Mouse (Mus musculus) monocyte, adult 5-6 weeks (primary cell): ENCODE data around the gene Nhsl1. TPM values are rescaled to one million over a fixed set of nuclear protein-coding genes. Genes with fewer than 3 reads are reported as not detected.

ENCODE experiments used
- ATAC-seq: fragments of 153-309, 156-312 bp; replicated peaks from 2 replicates; pipeline ENCODE4 v1.8.0; 2017; ENCODE audit warnings: mild to moderate bottlenecking; ENCODE audit not compliant: low TSS enrichment, insufficient number of reproducible peaks, severe bottlenecking, poor library complexity, low FRiP score
- total RNA-seq: library from RNA; stranded (forward); fragments of 200-1000, 200-491, 200-594 nt; gene quantifications from 3 replicates; pipeline ENCODE4 v1.2.3, GENCODE M21; 2017

The Nhsl1 gene
- total RNA-seq, 1 experiment from 2014 or later, result 0.29 TPM

- ATAC-seq, result no peak
Measured at GRCm38 (mm10) chr10:18501997-18502396, 183.2 kb downstream of the Nhsl1 start.

GRCm38 (mm10) chr10:18505690-18506089 is 186.9 kb downstream of the Nhsl1 start:
- no peak for ATAC-seq

GRCm38 (mm10) chr10:18506501-18506946 is 187.7 kb downstream of the Nhsl1 start:
- no peak for ATAC-seq

- ATAC-seq, result no peak
Measured at GRCm38 (mm10) chr10:18507869-18508473, 189.2 kb downstream of the Nhsl1 start.

GRCm38 (mm10) chr10:18508586-18508985 is 189.8 kb downstream of the Nhsl1 start:
- ATAC-seq, result no peak

GRCm38 (mm10) chr10:18510663-18511062 is 191.9 kb downstream of the Nhsl1 start:
- no peak for ATAC-seq

GRCm38 (mm10) chr10:18511496-18511895 is 192.7 kb downstream of the Nhsl1 start:
- no peak for ATAC-seq

- no peak for ATAC-seq
Measured at GRCm38 (mm10) chr10:18522556-18522955, 203.8 kb downstream of the Nhsl1 start.

GRCm38 (mm10) chr10:18525311-18525710 is 206.5 kb downstream of the Nhsl1 start:
- no peak for ATAC-seq

GRCm38 (mm10) chr10:18525726-18526125 is 206.9 kb downstream of the Nhsl1 start:
- no peak for ATAC-seq

GRCm38 (mm10) chr10:18526184-18526850 is 207.5 kb downstream of the Nhsl1 start:
- no peak for ATAC-seq

GRCm38 (mm10) chr10:18526851-18527675 is 208.3 kb downstream of the Nhsl1 start:
- ATAC-seq, result no peak

GRCm38 (mm10) chr10:18527766-18528165 is 209.0 kb downstream of the Nhsl1 start:
- ATAC-seq, result no peak

GRCm38 (mm10) chr10:18528475-18528874 is 209.7 kb downstream of the Nhsl1 start:
- no peak for ATAC-seq

- no peak for ATAC-seq
Measured at GRCm38 (mm10) chr10:18529177-18529576, 210.4 kb downstream of the Nhsl1 start.

- no peak for ATAC-seq
Measured at GRCm38 (mm10) chr10:18530161-18530560, 211.4 kb downstream of the Nhsl1 start.

GRCm38 (mm10) chr10:18532293-18532692 is 213.5 kb downstream of the Nhsl1 start:
- ATAC-seq, result no peak

- ATAC-seq, result no peak
Measured at GRCm38 (mm10) chr10:18536889-18537288, 218.1 kb downstream of the Nhsl1 start.

GRCm38 (mm10) chr10:18545309-18545708 is 226.5 kb downstream of the Nhsl1 start:
- ATAC-seq, result no peak
